Mouse (Mus musculus): ENCODE measurements around the gene Runx1.

- TF ChIP-seq EP300 (IDR thresholded peaks at IDR 0.05; ENCODE audit: low read length) (no peak), POLR2A (IDR thresholded peaks at IDR 0.05; ENCODE audit: low read depth, low read length) (no peak), KAT2A (IDR thresholded peaks at IDR 0.05; ENCODE audit: insufficient replicate concordance, low read length) (no peak), JUND (conservative IDR thresholded peaks at IDR 0.05; ENCODE audit: low read depth, low read length) (no peak), JUN (IDR thresholded peaks at IDR 0.05; ENCODE audit: insufficient read depth, low read depth, low read length) (no peak), CTCF (conservative IDR thresholded peaks at IDR 0.05 in 1 of 2, IDR thresholded peaks at IDR 0.05 in 1 of 2; ENCODE audit: low read depth in 2 of 2, low read length in 2 of 2) (no peak), HCFC1 (IDR thresholded peaks at IDR 0.05; ENCODE audit: low read depth, low read length) (no peak), NELFE (IDR thresholded peaks at IDR 0.05; ENCODE audit: low read depth, low read length) (no peak), USF2 (conservative IDR thresholded peaks at IDR 0.05; ENCODE audit: low read depth, low read length) (no peak), CHD1 (IDR thresholded peaks at IDR 0.05; ENCODE audit: low read depth, low read length) (no peak), RAD21 (IDR thresholded peaks at IDR 0.05; ENCODE audit: low read depth, low read length) (no peak), TCF12 (IDR thresholded peaks at IDR 0.05; ENCODE audit: low read depth, low read length) (no peak), ZC3H11A (IDR thresholded peaks at IDR 0.05; ENCODE audit: low read depth, low read length) (no peak), POLR2AphosphoS2 (IDR thresholded peaks at IDR 0.05; ENCODE audit: low read depth, low read length) (no peak)
Observed at GRCm38 (mm10) chr16:92788446-92788845, 37.5 kb downstream of the Runx1 start.
